Mouse (Mus musculus): ENCODE measurements around the gene Defb29. TPM values are rescaled to one million over a fixed set of nuclear protein-coding genes. Genes with fewer than 3 reads are reported as not detected.
A peak's percentile ranks its signal among the peaks of the same experiment; 100 is the strongest.

The Defb29 gene
- polyA plus RNA-seq, 1 experiment from 2014 or later, result not detected

GRCm38 (mm10) chr2:152517981-152518380, 21.9 kb downstream of the Defb29 start, which contains the start of gene Defb28:
Gene Defb28, plus strand, starts transcription at chr2:152518255.
- TF ChIP-seq CTCF (IDR thresholded peaks at IDR 0.05; ENCODE audit: low read depth), result no peak
- no peak for TF ChIP-seq EP300 (IDR thresholded peaks at IDR 0.05; ENCODE audit: low read depth)
- WGBS (ENCODE audit: insufficient replicate concordance), result 65% methylated on average over 4 of the region's 4 CpGs
- Histone ChIP-seq H3K9ac (replicated peaks) (no peak within 1 kb of the TSS), H3K9me3 (ENCODE audit: low read length) (no peaks in the 10 kb centered on the region), H3K4me3 (ENCODE audit: low read depth, low read length) (no peak within 1 kb of the TSS), H3K36me3 (replicated peaks; ENCODE audit: insufficient read depth, low read length) (no peaks in the 10 kb centered on the region), H3K4me2 (ENCODE audit: low read depth, low read length) (no peak within 1 kb of the TSS), H3K27ac (ENCODE audit: low read depth) (no peak within 1 kb of the TSS), H3K4me1 (ENCODE audit: insufficient read depth) (no peaks in the 10 kb centered on the region), H3K27me3 (ENCODE audit: insufficient read depth, low read length) (no peaks in the 10 kb centered on the region)
- no peak for ATAC-seq
- DNase-seq, result no peak

- no peak overlapping the region for H3K4me2 ChIP-seq (ENCODE audit: low read depth, low read length)
- H3K9ac ChIP-seq (replicated peaks), result no peak overlapping the region
- no peaks in the 10 kb centered on the region for H3K9me3 ChIP-seq (ENCODE audit: low read length)
- TF ChIP-seq CTCF (IDR thresholded peaks at IDR 0.05; ENCODE audit: low read depth), result no peak
- no peaks in the 10 kb centered on the region for H3K27me3 ChIP-seq (ENCODE audit: insufficient read depth, low read length)
- H3K4me1 ChIP-seq (ENCODE audit: insufficient read depth), result no peaks in the 10 kb centered on the region
- DNase-seq (no peak), ATAC-seq (no peak)
- WGBS (ENCODE audit: insufficient replicate concordance), result 67% methylated on average over 4 of the region's 4 CpGs
- H3K4me3 ChIP-seq (ENCODE audit: low read depth, low read length), result no peak overlapping the region
- H3K36me3 ChIP-seq (replicated peaks; ENCODE audit: insufficient read depth, low read length), result no peaks in the 10 kb centered on the region
- no peak overlapping the region for H3K27ac ChIP-seq (ENCODE audit: low read depth)
These were observed 23.8 kb downstream of the Defb29 start for GRCm38 (mm10) chr2:152516084-152516483.

- 79% methylated on average over 1 of the region's 1 CpGs for WGBS (ENCODE audit: insufficient replicate concordance)
- no peak for TF ChIP-seq CTCF (IDR thresholded peaks at IDR 0.05; ENCODE audit: low read depth)
- TF ChIP-seq EP300 (IDR thresholded peaks at IDR 0.05; ENCODE audit: low read depth), result no peak
These were observed 28.3 kb downstream of the Defb29 start, which contains the start of gene Defb26 for GRCm38 (mm10) chr2:152511592-152511991. Gene Defb26, minus strand, starts transcription at chr2:152511692.

GRCm38 (mm10) chr2:152503950-152504349, 35.9 kb downstream of the Defb29 start:
- Histone ChIP-seq H3K36me3 (replicated peaks; ENCODE audit: insufficient read depth, low read length) (no peaks in the 10 kb centered on the region), H3K9me3 (ENCODE audit: low read length) (no peaks in the 10 kb centered on the region), H3K27ac (ENCODE audit: low read depth) (no peak overlapping the region), H3K4me2 (ENCODE audit: low read depth, low read length) (no peak overlapping the region), H3K27me3 (ENCODE audit: insufficient read depth, low read length) (no peaks in the 10 kb centered on the region), H3K9ac (replicated peaks) (no peak overlapping the region), H3K4me1 (ENCODE audit: insufficient read depth) (no peaks in the 10 kb centered on the region), H3K4me3 (ENCODE audit: low read depth, low read length) (no peak overlapping the region)
- no peak for ATAC-seq
- no peak for DNase-seq
- WGBS (ENCODE audit: insufficient replicate concordance), result 49% methylated on average over 2 of the region's 2 CpGs
- TF ChIP-seq EP300 (IDR thresholded peaks at IDR 0.05; ENCODE audit: low read depth), result no peak
- TF ChIP-seq CTCF (IDR thresholded peaks at IDR 0.05; ENCODE audit: low read depth), result no peak

More at GRCm38 (mm10) chr2:152511592-152511991, 28.3 kb downstream of the Defb29 start, which contains the start of gene Defb26:
- Histone ChIP-seq H3K9ac (replicated peaks) (no peak within 1 kb of the TSS), H3K27ac (ENCODE audit: low read depth) (no peak within 1 kb of the TSS), H3K36me3 (replicated peaks; ENCODE audit: insufficient read depth, low read length) (no peaks in the 10 kb centered on the region), H3K4me1 (ENCODE audit: insufficient read depth) (no peaks in the 10 kb centered on the region), H3K27me3 (ENCODE audit: insufficient read depth, low read length) (no peaks in the 10 kb centered on the region), H3K9me3 (ENCODE audit: low read length) (no peaks in the 10 kb centered on the region), H3K4me3 (ENCODE audit: low read depth, low read length) (no peak within 1 kb of the TSS), H3K4me2 (ENCODE audit: low read depth, low read length) (no peak within 1 kb of the TSS)
- DNase-seq (no peak), ATAC-seq (no peak)

GRCm38 (mm10) chr2:152500863-152501229, 39.1 kb downstream of the Defb29 start:
- no peak overlapping the region for H3K4me2 ChIP-seq (ENCODE audit: low read depth, low read length)
- H3K9ac ChIP-seq (replicated peaks), result no peak overlapping the region
- H3K27me3 ChIP-seq (ENCODE audit: insufficient read depth, low read length), result no peaks in the 10 kb centered on the region
- no peaks in the 10 kb centered on the region for H3K4me1 ChIP-seq (ENCODE audit: insufficient read depth)
- 70% methylated on average over 6 of the region's 6 CpGs for WGBS (ENCODE audit: insufficient replicate concordance)
- H3K9me3 ChIP-seq (ENCODE audit: low read length), result no peaks in the 10 kb centered on the region
- no peak for ATAC-seq
- TF ChIP-seq EP300 (IDR thresholded peaks at IDR 0.05; ENCODE audit: low read depth) (no peak), CTCF (IDR thresholded peaks at IDR 0.05; ENCODE audit: low read depth) (peak; percentile 35)
- DNase-seq, result no peak
- H3K27ac ChIP-seq (ENCODE audit: low read depth), result no peak overlapping the region
- no peaks in the 10 kb centered on the region for H3K36me3 ChIP-seq (replicated peaks; ENCODE audit: insufficient read depth, low read length)
- H3K4me3 ChIP-seq (ENCODE audit: low read depth, low read length), result no peak overlapping the region

- DNase-seq (no peak), ATAC-seq (no peak)
- Histone ChIP-seq H3K9ac (replicated peaks) (no peak overlapping the region), H3K27ac (ENCODE audit: low read depth) (no peak overlapping the region), H3K4me2 (ENCODE audit: low read depth, low read length) (no peak overlapping the region), H3K4me3 (ENCODE audit: low read depth, low read length) (no peak overlapping the region), H3K4me1 (ENCODE audit: insufficient read depth) (no peaks in the 10 kb centered on the region), H3K36me3 (replicated peaks; ENCODE audit: insufficient read depth, low read length) (no peaks in the 10 kb centered on the region), H3K9me3 (ENCODE audit: low read length) (no peaks in the 10 kb centered on the region), H3K27me3 (ENCODE audit: insufficient read depth, low read length) (no peaks in the 10 kb centered on the region)
- TF ChIP-seq EP300 (IDR thresholded peaks at IDR 0.05; ENCODE audit: low read depth) (no peak), CTCF (IDR thresholded peaks at IDR 0.05; ENCODE audit: low read depth) (no peak)
- 63% methylated on average over 7 of the region's 7 CpGs for WGBS (ENCODE audit: insufficient replicate concordance)
These were observed 39.6 kb downstream of the Defb29 start for GRCm38 (mm10) chr2:152500204-152500862.
